Mouse (Mus musculus) heart, postnatal 25 days (tissue): Measurements from ENCODE around the gene Pnkp. TPM values are rescaled to one million over a fixed set of nuclear protein-coding genes. Genes with fewer than 3 reads are reported as not detected.
A peak's percentile ranks its signal among the peaks of the same experiment; 100 is the strongest.
"Not testable (repeated sequence)": the region's sequence is repeated elsewhere in the genome, so short reads cannot be mapped to it uniquely, and the experiment has no call there.

Source experiments
- DNase-seq: peaks from one replicate; pipeline ENCODE4 v3.0.0; 2022; ENCODE audit warnings: low spot score
- intact Hi-C: fragments of 180-260 bp; cut with DNase I; formaldehyde crosslinking; loops from one replicate; pipeline ENCODE4 v1.15.1; 2025
- total RNA-seq, 2 experiments: library from RNA; stranded (reverse); gene quantifications; 2 replicates each; pipeline ENCODE4 v1.2.3; 2021

Gene Pnkp
- total RNA-seq, 2 experiments from 2014 or later, result 16.0 to 16.6 TPM

- DNase-seq, result peak; percentile 59
- intact Hi-C loops, result loop anchor here (10.0 kb wide), 1 partner anchor 848 kb away; the partner anchor contains the start of genes Rpl18 and Sphk2
Observed at GRCm38 (mm10) chr7:44866276-44867009, 9.5 kb downstream of the Pnkp start.

GRCm38 (mm10) chr7:44867010-44867702 lies 10.2 kb downstream of the Pnkp start:
- intact Hi-C loops, result loop anchor here (10.0 kb wide), 1 partner anchor 848 kb away; the partner anchor contains the start of genes Rpl18 and Sphk2
- no peak for DNase-seq

GRCm38 (mm10) chr7:44867802-44868201 lies 10.9 kb downstream of the Pnkp start:
- DNase-seq, result no peak
- intact Hi-C loops, result loop anchor here (10.0 kb wide), 1 partner anchor 847 kb away; the partner anchor contains the start of genes Rpl18 and Sphk2

- intact Hi-C loops, result loop anchor here (10.0 kb wide), 1 partner anchor 846 kb away; the partner anchor contains the start of genes Rpl18 and Sphk2
- no peak for DNase-seq
Observed at GRCm38 (mm10) chr7:44868465-44868864, 11.5 kb downstream of the Pnkp start.

GRCm38 (mm10) chr7:44868919-44869696 lies 12.2 kb downstream of the Pnkp start:
- intact Hi-C loops, result loop anchor here (10.0 kb wide), 1 partner anchor 846 kb away; the partner anchor contains the start of genes Rpl18 and Sphk2
- DNase-seq, result no peak

- DNase-seq, result peak; percentile 89
- intact Hi-C loops, result loop anchor here (10.0 kb wide), 1 partner anchor 845 kb away; the partner anchor contains the start of genes Rpl18 and Sphk2
Observed at GRCm38 (mm10) chr7:44869697-44870528, 13.0 kb downstream of the Pnkp start, which contains the start of gene Ptov1. TSS of gene Ptov1 (minus strand) at chr7:44869788.

GRCm38 (mm10) chr7:44870614-44871013 lies 13.7 kb downstream of the Pnkp start:
- intact Hi-C loops, result no loop called here
- no peak for DNase-seq

- intact Hi-C loops, result no loop called here
- DNase-seq, result no peak
Observed at GRCm38 (mm10) chr7:44871181-44871580, 14.2 kb downstream of the Pnkp start.

GRCm38 (mm10) chr7:44871774-44872173 lies 14.8 kb downstream of the Pnkp start:
- intact Hi-C loops, result loop anchor here (2.0 kb wide), 1 partner anchor 19 kb away; no protein-coding TSS in a partner anchor
- DNase-seq, result not testable (repeated sequence)

- intact Hi-C loops, result no loop called here
- no peak for DNase-seq
Observed at GRCm38 (mm10) chr7:44877833-44878232, 20.9 kb downstream of the Pnkp start.

GRCm38 (mm10) chr7:44883036-44883435 lies 26.1 kb downstream of the Pnkp start:
- DNase-seq, result no peak
- intact Hi-C loops, result no loop called here

GRCm38 (mm10) chr7:44884637-44885036 lies 27.7 kb downstream of the Pnkp start:
- no peak for DNase-seq
- intact Hi-C loops, result no loop called here

- intact Hi-C loops, result no loop called here
Observed at GRCm38 (mm10) chr7:44886964-44887363, 30.0 kb downstream of the Pnkp start.

GRCm38 (mm10) chr7:44888256-44889105 lies 31.5 kb downstream of the Pnkp start:
- DNase-seq, result no peak

More at GRCm38 (mm10) chr7:44886964-44887363, 30.0 kb downstream of the Pnkp start:
- no peak for DNase-seq

GRCm38 (mm10) chr7:44890180-44890579 lies 33.2 kb downstream of the Pnkp start:
- no peak for DNase-seq
- intact Hi-C loops, result loop anchor here (2.0 kb wide), 1 partner anchor 17 kb away; no protein-coding TSS in a partner anchor

More at GRCm38 (mm10) chr7:44888256-44889105, 31.5 kb downstream of the Pnkp start:
- intact Hi-C loops, result no loop called here

GRCm38 (mm10) chr7:44890737-44891136 lies 33.8 kb downstream of the Pnkp start:
- no peak for DNase-seq
- intact Hi-C loops, result loop anchor here (2.0 kb wide), 1 partner anchor 18 kb away; no protein-coding TSS in a partner anchor

- DNase-seq, result no peak
- intact Hi-C loops, result loop anchor here (2.0 kb wide), 1 partner anchor 19 kb away; no protein-coding TSS in a partner anchor
Observed at GRCm38 (mm10) chr7:44891611-44892010, 34.7 kb downstream of the Pnkp start.
